Mouse (Mus musculus): ENCODE results near the gene Tenm4.

Gene Tenm4

GRCm38 (mm10) chr7:96663336-96663735 is 492.3 kb downstream of the Tenm4 start:
- in situ Hi-C loops (cut with MboI; ENCODE audit: low pct_unique_long_range_greater_than_20kb in 1 of 2, low sequenced_read_pairs in 2 of 2, unreplicated experiment in 1 of 2) = no loop called here

DNA sequence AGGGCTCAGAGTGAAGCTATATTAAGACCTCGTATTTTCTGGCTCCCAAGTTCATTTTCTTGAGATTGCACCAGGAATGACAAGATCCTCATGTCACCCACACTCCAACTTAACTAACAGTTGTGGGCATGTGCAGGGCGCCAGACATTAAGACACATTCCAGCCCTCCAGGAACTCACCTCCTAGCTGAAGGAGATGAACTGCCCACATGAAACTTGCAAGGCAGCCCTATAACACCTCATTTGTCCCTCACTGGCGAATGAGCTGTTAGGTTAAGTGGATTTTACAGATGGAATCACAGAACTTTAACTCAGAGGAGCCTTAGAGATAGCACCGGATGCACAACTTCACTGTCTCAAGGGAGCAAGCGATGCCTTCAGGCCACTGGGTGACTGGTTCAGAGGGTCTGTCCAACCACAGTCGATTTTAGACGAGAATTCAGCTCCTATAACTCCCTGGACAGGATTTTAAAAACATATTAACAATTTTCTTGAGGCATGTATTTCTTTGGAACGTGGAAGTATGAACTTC is 495.4 kb downstream of the Tenm4 start:
- in situ Hi-C loops (cut with MboI; ENCODE audit: low pct_unique_long_range_greater_than_20kb in 1 of 2, low sequenced_read_pairs in 2 of 2, unreplicated experiment in 1 of 2) = no loop called here

- in situ Hi-C loops (cut with MboI; ENCODE audit: low pct_unique_long_range_greater_than_20kb in 1 of 2, low sequenced_read_pairs in 2 of 2, unreplicated experiment in 1 of 2) = no loop called here
Measured at GRCm38 (mm10) chr7:96667688-96668087, 496.6 kb downstream of the Tenm4 start.

- in situ Hi-C loops (cut with MboI; ENCODE audit: low pct_unique_long_range_greater_than_20kb in 1 of 2, low sequenced_read_pairs in 2 of 2, unreplicated experiment in 1 of 2) = no loop called here
Measured at GRCm38 (mm10) chr7:96670095-96670494, 499.0 kb downstream of the Tenm4 start.

DNA sequence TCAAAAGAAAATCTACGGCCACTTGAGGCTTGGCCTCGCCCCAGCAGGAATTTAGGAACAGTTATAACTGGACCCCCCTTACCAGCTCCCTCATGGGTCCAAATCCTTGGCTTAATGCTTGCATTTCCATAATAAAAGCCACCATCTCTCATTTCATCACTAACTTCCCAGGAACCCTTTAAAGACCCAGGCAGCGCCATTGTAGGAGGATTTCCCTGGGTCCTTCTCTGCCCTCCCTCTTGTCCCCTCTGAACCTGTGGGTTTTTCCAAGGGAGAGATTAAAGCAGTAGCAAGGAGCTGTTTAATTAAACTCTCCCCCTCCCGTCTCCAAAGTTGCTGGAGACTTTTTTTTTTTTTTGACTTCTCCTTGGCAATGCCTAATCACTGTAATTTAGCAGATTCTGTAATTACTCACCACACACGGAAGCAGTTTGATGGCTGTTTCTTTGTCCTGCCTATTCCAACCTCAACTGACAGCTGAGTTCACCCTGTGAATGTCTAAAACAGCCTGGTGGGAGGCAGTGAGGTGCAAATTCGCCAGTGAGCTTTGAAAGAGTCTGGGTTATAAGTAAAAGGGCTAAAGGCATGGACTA is 501.4 kb downstream of the Tenm4 start:
- in situ Hi-C loops (cut with MboI; ENCODE audit: low pct_unique_long_range_greater_than_20kb in 1 of 2, low sequenced_read_pairs in 2 of 2, unreplicated experiment in 1 of 2) = no loop called here

DNA sequence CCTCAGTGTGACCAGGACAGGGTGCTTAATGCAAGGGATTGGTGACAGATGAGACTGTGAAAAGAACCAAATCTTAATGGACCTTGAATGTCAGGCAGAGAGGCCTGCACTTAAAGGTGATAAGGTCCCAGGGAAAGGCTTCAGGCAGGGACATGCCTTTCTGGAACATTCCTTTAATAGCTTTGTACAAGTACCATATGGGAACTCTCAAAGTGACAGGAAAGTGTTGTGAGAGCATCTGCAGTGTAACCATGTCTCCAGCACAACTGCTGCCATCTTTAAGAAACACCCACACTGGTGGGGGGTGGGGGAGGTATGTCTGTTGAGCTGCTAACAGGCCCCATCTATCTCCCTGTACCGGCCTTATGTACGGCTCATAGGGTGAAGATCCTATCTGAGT is 506.0 kb downstream of the Tenm4 start:
- in situ Hi-C loops (cut with MboI; ENCODE audit: low pct_unique_long_range_greater_than_20kb in 1 of 2, low sequenced_read_pairs in 2 of 2, unreplicated experiment in 1 of 2) = no loop called here

GRCm38 (mm10) chr7:96678236-96678635 is 507.2 kb downstream of the Tenm4 start:
- in situ Hi-C loops (cut with MboI; ENCODE audit: low pct_unique_long_range_greater_than_20kb in 1 of 2, low sequenced_read_pairs in 2 of 2, unreplicated experiment in 1 of 2) = no loop called here

GRCm38 (mm10) chr7:96679746-96680145 is 508.7 kb downstream of the Tenm4 start:
- in situ Hi-C loops (cut with MboI; ENCODE audit: low pct_unique_long_range_greater_than_20kb in 1 of 2, low sequenced_read_pairs in 2 of 2, unreplicated experiment in 1 of 2) = no loop called here

GRCm38 (mm10) chr7:96680405-96680804 is 509.4 kb downstream of the Tenm4 start:
- in situ Hi-C loops (cut with MboI; ENCODE audit: low pct_unique_long_range_greater_than_20kb in 1 of 2, low sequenced_read_pairs in 2 of 2, unreplicated experiment in 1 of 2) = no loop called here

GRCm38 (mm10) chr7:96681808-96682207 is 510.8 kb downstream of the Tenm4 start:
- in situ Hi-C loops (cut with MboI; ENCODE audit: low pct_unique_long_range_greater_than_20kb in 1 of 2, low sequenced_read_pairs in 2 of 2, unreplicated experiment in 1 of 2) = no loop called here

DNA sequence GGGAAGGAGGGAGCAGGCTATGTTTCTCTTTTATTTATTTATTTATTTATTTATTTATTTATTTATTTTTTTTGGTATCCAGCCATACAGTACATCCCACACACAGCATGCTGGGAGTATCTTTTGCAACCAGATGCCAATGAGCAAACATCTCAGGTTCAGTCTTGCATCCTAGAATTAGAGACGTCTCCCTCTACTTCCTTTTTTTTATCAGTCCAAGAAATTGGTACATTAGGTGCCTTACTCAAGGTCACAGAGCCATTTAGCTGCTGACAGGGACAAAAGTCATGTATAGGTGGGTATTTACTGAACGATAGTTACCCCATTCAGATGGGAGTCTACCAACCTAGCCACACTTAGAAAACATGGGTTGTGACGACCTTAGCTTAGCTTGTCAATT is 517.1 kb downstream of the Tenm4 start:
- in situ Hi-C loops (cut with MboI; ENCODE audit: low pct_unique_long_range_greater_than_20kb in 1 of 2, low sequenced_read_pairs in 2 of 2, unreplicated experiment in 1 of 2) = no loop called here

DNA sequence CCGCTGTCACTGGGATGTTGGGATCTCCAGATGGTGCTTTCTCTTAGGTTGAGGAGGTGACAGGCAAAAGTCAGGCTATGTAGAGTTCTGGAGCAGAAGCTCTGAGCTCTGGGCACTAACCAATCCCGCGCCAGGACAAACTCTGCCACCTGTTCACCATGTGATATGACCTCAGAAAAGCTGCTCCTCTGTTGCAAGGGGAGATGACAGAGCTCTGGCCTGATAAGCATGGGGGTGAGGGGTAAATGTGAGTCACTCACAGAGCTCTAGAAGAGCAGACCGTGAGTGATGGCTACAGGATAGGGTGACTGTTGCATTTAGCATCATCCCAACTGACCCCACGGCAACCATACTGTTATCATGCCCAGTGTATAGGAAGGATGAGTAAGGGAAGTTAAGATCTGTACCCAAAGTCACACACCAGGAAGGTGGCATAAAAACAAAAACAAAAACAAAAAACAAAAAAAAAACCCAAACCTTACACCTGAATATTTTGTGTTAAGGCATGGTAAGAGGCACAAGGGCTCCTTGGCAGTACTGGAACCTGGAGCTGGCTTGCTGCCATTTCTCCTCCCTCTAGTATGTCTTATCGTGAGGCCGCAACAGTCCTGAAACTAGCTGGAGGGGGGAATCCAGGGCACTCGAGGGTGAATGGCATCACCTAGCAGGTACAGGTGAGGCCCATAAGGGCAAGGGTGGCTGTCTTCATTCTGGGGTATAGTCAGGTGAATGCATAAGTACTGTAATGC is 530.2 kb downstream of the Tenm4 start:
- in situ Hi-C loops (cut with MboI; ENCODE audit: low pct_unique_long_range_greater_than_20kb in 1 of 2, low sequenced_read_pairs in 2 of 2, unreplicated experiment in 1 of 2) = no loop called here

DNA sequence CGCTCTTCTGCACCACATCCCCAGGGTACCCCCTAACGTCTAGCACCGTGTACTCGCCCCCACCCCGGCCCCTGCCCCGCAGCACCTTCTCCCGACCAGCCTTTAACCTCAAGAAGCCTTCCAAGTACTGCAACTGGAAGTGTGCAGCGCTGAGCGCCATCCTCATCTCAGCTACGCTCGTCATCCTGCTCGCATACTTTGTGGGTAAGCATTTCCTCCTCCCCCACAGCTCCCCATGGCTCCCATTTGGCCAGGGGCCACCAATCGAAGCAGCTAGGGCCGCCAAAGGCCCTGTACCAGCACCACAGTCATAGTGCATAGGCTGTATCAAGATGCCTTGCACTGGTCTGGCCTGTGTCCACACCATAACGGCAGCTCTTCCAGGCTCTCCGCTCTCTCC is 532.9 kb downstream of the Tenm4 start:
- in situ Hi-C loops (cut with MboI; ENCODE audit: low pct_unique_long_range_greater_than_20kb in 1 of 2, low sequenced_read_pairs in 2 of 2, unreplicated experiment in 1 of 2) = no loop called here

DNA sequence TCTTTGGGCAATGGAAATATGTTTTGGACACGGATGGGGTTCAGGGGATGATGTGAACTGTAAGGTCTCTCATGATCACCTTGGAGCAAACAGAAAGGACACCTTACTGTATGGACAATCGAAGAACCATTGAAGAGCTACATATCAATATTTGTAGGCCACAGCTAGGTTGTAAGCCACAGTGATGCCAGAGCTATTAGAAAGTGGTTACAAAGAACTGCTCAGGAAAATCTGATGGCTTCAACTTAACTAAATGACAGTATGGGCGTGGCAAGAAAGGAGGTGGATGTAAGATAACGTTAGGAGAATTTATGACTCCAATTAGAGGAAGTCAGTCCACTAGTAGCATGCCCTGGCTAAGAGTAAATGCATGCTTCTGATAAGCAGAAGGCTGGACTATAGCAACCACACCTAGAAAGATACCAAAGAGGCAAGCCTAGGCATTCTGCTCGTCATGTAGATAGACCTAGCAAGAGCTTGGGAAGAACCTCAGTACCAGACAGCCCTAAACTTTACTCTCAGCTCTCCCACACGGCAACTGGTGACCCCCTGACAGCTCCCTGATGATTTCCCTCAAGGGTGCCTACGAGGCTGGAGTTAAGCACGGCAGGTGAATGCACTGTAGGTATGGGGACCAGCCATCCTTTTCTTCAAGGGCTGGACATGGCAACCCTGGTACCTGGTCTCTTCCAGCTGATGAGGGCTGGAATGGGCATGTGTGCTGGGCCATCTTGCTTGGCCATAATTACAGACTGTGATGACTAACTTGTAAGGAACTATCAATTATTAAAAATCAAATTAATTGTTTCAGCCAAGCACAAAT is 534.5 kb downstream of the Tenm4 start:
- in situ Hi-C loops (cut with MboI; ENCODE audit: low pct_unique_long_range_greater_than_20kb in 1 of 2, low sequenced_read_pairs in 2 of 2, unreplicated experiment in 1 of 2) = no loop called here

GRCm38 (mm10) chr7:96706531-96706930 is 535.5 kb downstream of the Tenm4 start:
- in situ Hi-C loops (cut with MboI; ENCODE audit: low pct_unique_long_range_greater_than_20kb in 1 of 2, low sequenced_read_pairs in 2 of 2, unreplicated experiment in 1 of 2) = no loop called here

DNA sequence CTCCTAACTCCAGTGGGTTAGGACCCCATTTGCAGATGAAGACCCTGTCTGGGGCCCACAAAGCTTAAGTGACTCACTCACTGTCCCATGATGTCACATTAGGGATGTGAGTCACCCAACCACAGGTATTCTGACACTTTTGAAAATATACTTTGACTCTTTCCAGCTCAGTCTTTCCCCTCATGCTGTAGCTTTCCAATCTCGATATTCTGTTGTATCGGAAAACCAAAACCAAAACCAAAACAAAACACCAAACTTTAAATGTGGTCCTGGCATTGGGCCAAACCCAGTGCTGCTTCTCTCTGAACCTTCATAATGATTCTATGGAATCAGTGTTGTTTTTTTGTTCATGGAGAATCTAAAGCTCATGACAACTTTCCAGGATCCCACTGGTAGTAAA is 536.1 kb downstream of the Tenm4 start:
- in situ Hi-C loops (cut with MboI; ENCODE audit: low pct_unique_long_range_greater_than_20kb in 1 of 2, low sequenced_read_pairs in 2 of 2, unreplicated experiment in 1 of 2) = no loop called here

GRCm38 (mm10) chr7:96708071-96708470 is 537.0 kb downstream of the Tenm4 start:
- in situ Hi-C loops (cut with MboI; ENCODE audit: low pct_unique_long_range_greater_than_20kb in 1 of 2, low sequenced_read_pairs in 2 of 2, unreplicated experiment in 1 of 2) = no loop called here

GRCm38 (mm10) chr7:96708561-96708960 is 537.5 kb downstream of the Tenm4 start:
- in situ Hi-C loops (cut with MboI; ENCODE audit: low pct_unique_long_range_greater_than_20kb in 1 of 2, low sequenced_read_pairs in 2 of 2, unreplicated experiment in 1 of 2) = no loop called here

DNA sequence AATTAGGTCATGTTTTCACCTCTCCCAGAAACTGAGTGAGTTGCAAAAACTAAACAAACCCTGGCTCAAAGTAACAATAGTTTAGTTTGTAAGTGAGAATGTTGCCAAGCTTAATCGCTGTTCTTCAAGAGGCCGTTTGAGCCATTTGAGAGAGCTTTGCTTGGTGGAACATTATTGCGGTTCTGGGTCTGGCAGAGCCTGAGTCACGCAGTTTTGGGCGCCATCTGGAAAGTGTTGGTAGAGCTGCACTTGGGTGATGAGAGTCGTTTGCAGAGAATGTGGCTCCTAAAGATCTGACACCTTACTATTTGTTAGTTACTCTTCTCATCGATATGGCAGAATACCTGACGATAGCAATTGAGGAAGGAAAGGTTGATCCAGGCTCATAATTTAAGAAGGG is 537.9 kb downstream of the Tenm4 start:
- in situ Hi-C loops (cut with MboI; ENCODE audit: low pct_unique_long_range_greater_than_20kb in 1 of 2, low sequenced_read_pairs in 2 of 2, unreplicated experiment in 1 of 2) = no loop called here

All from mouse embryonic stem cell (cell line).